Mouse (Mus musculus) liver, embryonic 13.5 days (tissue): ENCODE data around the gene H1f0. TPM values are rescaled to one million over a fixed set of nuclear protein-coding genes. Genes with fewer than 3 reads are reported as not detected.
"Not testable (repeated sequence)": the region's sequence is repeated elsewhere in the genome, so short reads cannot be mapped to it uniquely, and the experiment has no call there.

ENCODE experiments used
- ATAC-seq: fragments of 200-750 bp; cut with Nextera tagmentation; 2 replicates; pipeline ENCODE4 v1.8.0; 2017; ENCODE audit warnings: low read depth, mild to moderate bottlenecking, moderate number of reproducible peaks, moderate library complexity
- DNase-seq: peaks from one replicate; pipeline ENCODE4 v3.0.0; 2022
- H3K27ac ChIP-seq: fragments of 300-500 bp; sonication (generic); 2 replicates; pipeline ENCODE4 v1.5.1; 2015; ENCODE audit warnings: moderate library complexity, mild to moderate bottlenecking, inconsistent platforms
- H3K27me3 ChIP-seq: fragments of 300-500 bp; sonication (generic); 2 replicates; pipeline ENCODE4 v1.6.1; 2015; ENCODE audit warnings: mild to moderate bottlenecking, inconsistent platforms
- H3K36me3 ChIP-seq: fragments of 300-500 bp; sonication (generic); 2 replicates; pipeline ENCODE4 v1.6.1; 2015; ENCODE audit warnings: mild to moderate bottlenecking, inconsistent platforms
- H3K4me1 ChIP-seq: fragments of 300-500 bp; sonication (generic); replicated peaks from 2 replicates; pipeline ENCODE4 v1.6.1; 2015; ENCODE audit warnings: inconsistent platforms
- H3K4me2 ChIP-seq: fragments of 300-500 bp; sonication (generic); 2 replicates; pipeline ENCODE4 v1.6.1; 2015; ENCODE audit warnings: inconsistent platforms, mild to moderate bottlenecking, moderate library complexity
- H3K4me3 ChIP-seq: fragments of 300-500 bp; sonication (generic); replicated peaks from 2 replicates; pipeline ENCODE4 v1.5.1; 2015; ENCODE audit warnings: mild to moderate bottlenecking, inconsistent platforms
- H3K9ac ChIP-seq: fragments of 300-500 bp; sonication (generic); 2 replicates; pipeline ENCODE4 v1.6.1; 2015; ENCODE audit warnings: mild to moderate bottlenecking, inconsistent platforms
- H3K9me3 ChIP-seq: fragments of 300-500 bp; sonication (generic); replicated peaks from 2 replicates; pipeline ENCODE4 v1.6.1; 2016; ENCODE audit warnings: inconsistent platforms
- WGBS: fragments of 180-500 bp; shearing (Covaris S2); methylation state at CpG from one replicate; pipeline ENCODE4 v1.1.7; 2015; ENCODE audit not compliant: insufficient replicate concordance; 5-methylcytosine and 5-hydroxymethylcytosine counted together
- polyA plus RNA-seq: library from polyadenylated mRNA; unstranded; fragments of >200 nt; fragmentation: Nextera tagmentation; extraction: Ambion mirVana; gene quantifications from 2 replicates; pipeline ENCODE4 v1.2.1, GENCODE M21; 2015

H1f0 gene
- polyA plus RNA-seq, 1 experiment from 2014 or later = 85.3 TPM

- ATAC-seq (no peak), DNase-seq (no peak)
- Histone ChIP-seq H3K4me1 (peaks cover 53% of the 10 kb centered on the region), H3K27ac (peak overlapping the region; percentile 85), H3K27me3 (peaks cover 77% of the 10 kb centered on the region), H3K9ac (0 out of 2 replicates have a peak overlapping the region, but pooled peaks have one; percentile 87), H3K4me3 (peak overlapping the region; percentile 70), H3K4me2 (peak overlapping the region; percentile 90), H3K9me3 (no peaks in the 10 kb centered on the region), H3K36me3 (no peaks in the 10 kb centered on the region)
- 62% methylated on average over 14 of the region's 14 CpGs for WGBS
Observed at GRCm38 (mm10) chr15:79026511-79027290, 1.5 kb upstream of the H1f0 start.

GRCm38 (mm10) chr15:79027291-79028205 lies 702 bp upstream of the H1f0 start:
- Histone ChIP-seq H3K27me3 (peaks cover 85% of the 10 kb centered on the region), H3K9me3 (no peaks in the 10 kb centered on the region), H3K27ac (peak overlapping the region; percentile 85), H3K4me2 (peak overlapping the region; percentile 90), H3K36me3 (no peaks in the 10 kb centered on the region), H3K4me3 (peak overlapping the region; percentile 70), H3K4me1 (peaks cover 53% of the 10 kb centered on the region), H3K9ac (peak overlapping the region; percentile 87)
- 8% methylated on average over 41 of the region's 46 CpGs for WGBS
- ATAC-seq (no peak), DNase-seq (no peak)

- Histone ChIP-seq H3K36me3 (no peaks in the 10 kb centered on the region), H3K27ac (peak overlapping the region; percentile 73), H3K9me3 (no peaks in the 10 kb centered on the region), H3K4me2 (peak overlapping the region; percentile 90), H3K27me3 (peaks cover 86% of the 10 kb centered on the region), H3K4me3 (peak overlapping the region; percentile 70), H3K4me1 (peaks cover 49% of the 10 kb centered on the region), H3K9ac (peak overlapping the region; percentile 87)
- 26% methylated on average over 16 of the region's 16 CpGs for WGBS
- ATAC-seq (no peak), DNase-seq (no peak)
Observed at GRCm38 (mm10) chr15:79028823-79029484, 704 bp downstream of the H1f0 start.

- no peak for ATAC-seq
- Histone ChIP-seq H3K4me3 (peak overlapping the region; percentile 70), H3K27ac (peak overlapping the region; percentile 51; the same call in 1 of the 2 replicates), H3K27me3 (peaks cover 87% of the 10 kb centered on the region), H3K4me1 (peaks cover 49% of the 10 kb centered on the region), H3K36me3 (no peaks in the 10 kb centered on the region), H3K9me3 (no peaks in the 10 kb centered on the region), H3K9ac (peak overlapping the region; percentile 87), H3K4me2 (peak overlapping the region; percentile 90)
- no peak for DNase-seq
- 10% methylated on average over 11 of the region's 11 CpGs for WGBS
Observed at GRCm38 (mm10) chr15:79029519-79030241, 1.4 kb downstream of the H1f0 start.

- Histone ChIP-seq H3K9ac (peak overlapping the region; percentile 87), H3K36me3 (peaks cover 1% of the 10 kb centered on the region; the same call in 1 of the 2 replicates), H3K9me3 (no peaks in the 10 kb centered on the region), H3K4me2 (peak overlapping the region; percentile 90), H3K27me3 (peaks cover 75% of the 10 kb centered on the region), H3K4me1 (peaks cover 41% of the 10 kb centered on the region), H3K4me3 (peak overlapping the region; percentile 70), H3K27ac (peak overlapping the region; percentile 34; the same call in 1 of the 2 replicates)
- 2% methylated on average over 52 of the region's 52 CpGs for WGBS
- peak; percentile 74 for ATAC-seq
- DNase-seq = peak; percentile 70
Observed at GRCm38 (mm10) chr15:79030551-79031435, 2.5 kb downstream of the H1f0 start.

- not testable (repeated sequence) for H3K9ac ChIP-seq, H3K27ac ChIP-seq, DNase-seq, H3K9me3 ChIP-seq, H3K36me3 ChIP-seq, H3K4me3 ChIP-seq, ATAC-seq
- Histone ChIP-seq H3K4me1 (peaks cover 37% of the 10 kb centered on the region), H3K27me3 (peaks cover 64% of the 10 kb centered on the region), H3K4me2 (peak overlapping the region; percentile 0; the same call in 1 of the 2 replicates)
- 72% methylated on average over 5 of the region's 5 CpGs for WGBS
Observed at GRCm38 (mm10) chr15:79031908-79032307, 3.7 kb downstream of the H1f0 start.

- Histone ChIP-seq H3K4me2 (peak overlapping the region; percentile 58), H3K27ac (peak overlapping the region; percentile 44; the same call in 1 of the 2 replicates), H3K27me3 (peaks cover 43% of the 10 kb centered on the region), H3K4me3 (peak overlapping the region; percentile 28), H3K4me1 (peaks cover 50% of the 10 kb centered on the region), H3K9me3 (no peaks in the 10 kb centered on the region), H3K36me3 (peaks cover 12% of the 10 kb centered on the region; the same call in 1 of the 2 replicates), H3K9ac (peak overlapping the region; percentile 50)
- WGBS = 6% methylated on average over 14 of the region's 14 CpGs
- DNase-seq (peak; percentile 69), ATAC-seq (peak; percentile 57)
Observed at GRCm38 (mm10) chr15:79037913-79038328, 9.7 kb downstream of the H1f0 start.

GRCm38 (mm10) chr15:79038331-79038730 lies 10.1 kb downstream of the H1f0 start:
- DNase-seq = no peak
- WGBS = 63% methylated on average over 10 of the region's 10 CpGs
- peak overlapping the region; percentile 50 for H3K9ac ChIP-seq
- H3K4me3 ChIP-seq = 0 out of 2 replicates have a peak overlapping the region, but pooled peaks have one; percentile 28
- peaks cover 48% of the 10 kb centered on the region for H3K27me3 ChIP-seq
- H3K36me3 ChIP-seq = peaks cover 12% of the 10 kb centered on the region; the same call in 1 of the 2 replicates
- no peak for ATAC-seq
- peaks cover 54% of the 10 kb centered on the region for H3K4me1 ChIP-seq
- H3K4me2 ChIP-seq = peak overlapping the region; percentile 58
- no peaks in the 10 kb centered on the region for H3K9me3 ChIP-seq
- peak overlapping the region; percentile 44; the same call in 1 of the 2 replicates for H3K27ac ChIP-seq

- H3K4me2 ChIP-seq = no peak overlapping the region
- DNase-seq = peak; percentile 83
- H3K27me3 ChIP-seq = peaks cover 51% of the 10 kb centered on the region
- peaks cover 57% of the 10 kb centered on the region for H3K4me1 ChIP-seq
- ATAC-seq = peak; percentile 76
- H3K27ac ChIP-seq = no peak overlapping the region
- H3K9me3 ChIP-seq = no peaks in the 10 kb centered on the region
- no peak overlapping the region for H3K9ac ChIP-seq
- peaks cover 12% of the 10 kb centered on the region; the same call in 1 of the 2 replicates for H3K36me3 ChIP-seq
- no peak overlapping the region for H3K4me3 ChIP-seq
- 15% methylated on average over 7 of the region's 7 CpGs for WGBS
Observed at GRCm38 (mm10) chr15:79038853-79039252, 10.6 kb downstream of the H1f0 start.
